8 mouse cellular contexts compared by ENCODE assay signal in the genomic region with DNA sequence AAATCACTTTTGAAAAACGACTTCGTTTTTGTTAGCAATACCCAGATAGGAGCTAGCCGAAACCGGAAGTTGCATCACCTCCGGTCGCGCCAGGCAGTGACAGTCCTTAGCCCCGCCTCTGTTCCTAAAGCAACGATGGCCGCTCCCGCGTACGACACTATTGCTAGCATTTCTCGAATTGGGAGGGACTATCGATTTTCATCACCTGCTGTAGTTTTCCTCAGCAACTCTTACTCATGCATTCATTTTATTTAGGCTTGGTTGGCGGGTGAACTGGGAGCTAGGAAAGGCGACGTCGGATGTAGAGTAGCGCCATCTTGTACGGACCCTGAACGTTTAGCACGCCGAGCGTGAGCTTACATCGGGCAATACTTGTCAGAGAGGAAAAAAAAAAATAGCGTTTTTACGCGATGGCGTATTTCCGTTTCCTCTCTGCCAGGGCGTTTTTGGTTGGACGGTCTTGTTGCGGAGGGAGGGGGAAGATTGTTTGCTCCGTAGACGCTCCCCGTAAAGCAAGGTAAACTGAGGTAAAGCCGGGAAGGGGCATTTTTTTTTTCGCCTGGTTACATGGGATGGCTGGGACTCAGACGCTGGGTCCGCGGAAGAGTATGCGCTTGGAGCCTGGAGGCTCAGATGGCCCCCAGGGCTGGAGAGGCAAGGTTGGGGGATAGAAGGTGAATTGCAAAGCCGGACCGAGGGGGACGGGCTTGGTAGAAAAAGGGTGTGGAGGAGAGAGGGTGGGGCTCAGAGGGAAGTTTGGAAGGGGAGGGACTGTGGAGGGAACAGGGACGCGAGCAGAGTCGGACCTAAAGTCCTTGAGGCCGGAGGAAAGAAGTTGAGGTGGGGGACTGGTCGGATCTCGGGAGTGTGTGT. TPM values are rescaled to one million over a fixed set of nuclear protein-coding genes. Genes with fewer than 3 reads are reported as not detected.
DNase-seq lines count a peak whose midpoint lies in the region; ATAC-seq and TF ChIP-seq lines count a peak whose summit lies in the region.

A gene (minus strand): TSS at position 64 of the 873 bp plus-strand sequence.
A gene (plus strand): TSS at position 449 of the 873 bp plus-strand sequence.

- peaks cover 22% of the 10 kb centered on the region for H3K4me1 ChIP-seq in bone marrow macrophage, adult 2 months (ENCODE audit: control insufficient read depth, insufficient read depth, low read length)
- peaks cover 9% of the 10 kb centered on the region; the same call in 1 of the 2 replicates for H3K4me1 ChIP-seq in embryonic fibroblast, embryonic 13.5 days (ENCODE audit: control insufficient read depth, insufficient read depth, low read length)
- peaks cover 37% of the 10 kb centered on the region for H3K4me1 ChIP-seq in heart, embryonic 10.5 days
- peaks cover 31% of the 10 kb centered on the region for H3K4me1 ChIP-seq in kidney, embryonic 15.5 days

- peak within 1 kb of the TSS; percentile 82 for H3K27ac ChIP-seq in bone marrow macrophage, adult 2 months (ENCODE audit: insufficient read depth, low read depth, low read length)
- H3K27ac ChIP-seq in embryonic fibroblast, embryonic 13.5 days (ENCODE audit: insufficient read depth, low read length): peak within 1 kb of the TSS; percentile 58
- H3K27ac ChIP-seq in heart, embryonic 10.5 days: peak within 1 kb of the TSS; percentile 94
- H3K27ac ChIP-seq in kidney, embryonic 15.5 days: peak within 1 kb of the TSS; percentile 86

- peak within 1 kb of the TSS; percentile 78 for H3K4me2 ChIP-seq in kidney, embryonic 15.5 days

- no peak for TF ChIP-seq CTCF in bone marrow macrophage, adult 2 months (IDR thresholded peaks at IDR 0.05; ENCODE audit: low read depth, low read length)
- TF ChIP-seq CTCF in embryonic fibroblast, embryonic 13.5 days (IDR thresholded peaks at IDR 0.05; ENCODE audit: borderline replicate concordance, insufficient read depth, low read length): no peak

- no peak for TF ChIP-seq POLR2A in bone marrow macrophage, adult 2 months (IDR thresholded peaks at IDR 0.05; ENCODE audit: borderline replicate concordance, low read depth, low read length)
- peak; percentile 45; the same call in 1 of the 2 replicates for TF ChIP-seq POLR2A in embryonic fibroblast, embryonic 13.5 days (IDR thresholded peaks at IDR 0.05; ENCODE audit: low read depth, low read length)

- H3K9ac ChIP-seq in kidney, embryonic 15.5 days: peak within 1 kb of the TSS; percentile 94

- H3K27me3 ChIP-seq in heart, embryonic 10.5 days (ENCODE audit: insufficient read depth, poor library complexity, severe bottlenecking): no peaks in the 10 kb centered on the region
- H3K27me3 ChIP-seq in kidney, embryonic 15.5 days: no peaks in the 10 kb centered on the region

- WGBS in heart, embryonic 10.5 days: under 1% methylated on average over 52 of the region's 52 CpGs
- under 1% methylated on average over 52 of the region's 52 CpGs for WGBS in kidney, embryonic 15.5 days

- peak; percentile 90 to 92 for DNase-seq in B cell, adult 2 months
- peak; percentile 97 for DNase-seq in heart, embryonic 10.5 days (ENCODE audit: low spot score)
- DNase-seq in liver: peak; percentile 89
- DNase-seq in spleen, postnatal 4 days (ENCODE audit: low spot score in 2 of 2): peak; percentile 87 to 91

- H3K36me3 ChIP-seq in heart, embryonic 10.5 days: peaks cover 41% of the 10 kb centered on the region
- peaks cover 47% of the 10 kb centered on the region for H3K36me3 ChIP-seq in kidney, embryonic 15.5 days

- H3K9me3 ChIP-seq in heart, embryonic 10.5 days: no peaks in the 10 kb centered on the region
- no peaks in the 10 kb centered on the region for H3K9me3 ChIP-seq in kidney, embryonic 15.5 days (replicated peaks)

- H3K4me3 ChIP-seq in bone marrow macrophage, adult 2 months (ENCODE audit: insufficient read depth, low read length): peak within 1 kb of the TSS; percentile 91
- H3K4me3 ChIP-seq in embryonic fibroblast, embryonic 13.5 days (ENCODE audit: insufficient read depth, low read length): peak within 1 kb of the TSS; percentile 83
- H3K4me3 ChIP-seq in heart, embryonic 10.5 days: peak within 1 kb of the TSS; percentile 91
- H3K4me3 ChIP-seq in kidney, embryonic 15.5 days (replicated peaks): peak within 1 kb of the TSS; percentile 92

- ATAC-seq in kidney, embryonic 15.5 days (replicated peaks; ENCODE audit: low FRiP score): peak; percentile 93
- ATAC-seq in monocyte, adult 5-6 weeks (replicated peaks; ENCODE audit: insufficient number of reproducible peaks, low FRiP score, low TSS enrichment, poor library complexity, severe bottlenecking): peak; percentile 85

RNA-seq across cellular contexts. Expression of the first gene that starts in this region (rescaled TPM):
- polyA plus RNA-seq in bone marrow macrophage, adult 2 months (2012; ENCODE audit: insufficient read depth, insufficient read length, missing spikeins): 14.2 TPM in 2 replicates
- 22.1 and 23.2 TPM in 2 replicates for polyA plus RNA-seq in embryonic fibroblast, embryonic 13.5 days (2011; ENCODE audit: insufficient read length, low read depth, missing spikeins)
- 30.4 and 31.6 TPM in 2 replicates for polyA plus RNA-seq in heart, embryonic 10.5 days (2016; fragmentation: Nextera tagmentation; extraction: Ambion mirVana)
- 36.2 and 40.4 TPM in 2 replicates for polyA plus RNA-seq in kidney, embryonic 15.5 days (2015; fragmentation: Nextera tagmentation; extraction: Ambion mirVana)
- total RNA-seq in monocyte, adult 5-6 weeks (2017): 33.9 to 39.8 TPM (median 36.0 TPM) in 3 replicates

RNA-seq across cellular contexts. Expression of the second gene that starts in this region (rescaled TPM):
- polyA plus RNA-seq in bone marrow macrophage, adult 2 months (2012; ENCODE audit: insufficient read depth, insufficient read length, missing spikeins): 17.3 and 19.2 TPM in 2 replicates
- polyA plus RNA-seq in embryonic fibroblast, embryonic 13.5 days (2011; ENCODE audit: insufficient read length, low read depth, missing spikeins): 21.5 and 25.1 TPM in 2 replicates
- polyA plus RNA-seq in heart, embryonic 10.5 days (2016; fragmentation: Nextera tagmentation; extraction: Ambion mirVana): 30.0 and 30.8 TPM in 2 replicates
- 34.2 and 37.0 TPM in 2 replicates for polyA plus RNA-seq in kidney, embryonic 15.5 days (2015; fragmentation: Nextera tagmentation; extraction: Ambion mirVana)
- total RNA-seq in monocyte, adult 5-6 weeks (2017): 21.3 to 28.1 TPM (median 21.4 TPM) in 3 replicates

Comparison
In these comparisons a context has a peak if more than half of its experiments do, and no peak if none do; other contexts are left out.
1. Peak in every context shown above with its lines: DNase-seq, ATAC-seq, H3K4me3 ChIP-seq and H3K27ac ChIP-seq.